Mouse (Mus musculus): ENCODE data around the gene Them5. TPM values are rescaled to one million over a fixed set of nuclear protein-coding genes. Genes with fewer than 3 reads are reported as not detected.

Them5 gene
- total and polyA plus RNA-seq, 2 experiments: 0.09 TPM; not detected in 1

DNA sequence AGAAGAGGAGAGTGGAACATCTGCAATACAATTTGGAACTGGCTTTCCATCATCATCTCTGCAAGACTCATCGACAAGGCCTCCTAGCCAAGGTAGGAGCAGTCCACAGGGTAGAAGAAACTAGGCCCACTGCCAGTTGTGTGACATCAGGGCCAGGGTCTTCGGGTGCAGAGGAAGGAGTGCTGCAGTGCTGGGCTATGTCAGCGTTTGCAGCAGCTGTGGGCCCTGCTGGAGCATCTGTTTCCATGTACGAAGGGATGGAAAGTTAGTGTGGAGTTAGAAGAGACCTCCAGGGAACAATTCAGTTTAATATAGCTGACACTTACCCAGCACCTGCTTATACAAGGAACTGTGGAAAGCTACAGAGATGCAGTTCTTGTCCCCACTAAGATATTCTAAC is 51.1 kb downstream of the Them5 start:
- DNase-seq (ENCODE audit: extremely low read depth, low read depth, low spot score): no peak
- H3K79me2 ChIP-seq (ENCODE audit: control insufficient read depth, insufficient read depth, low read length): no peaks in the 10 kb centered on the region
- no peak overlapping the region for H3K27ac ChIP-seq (replicated peaks; ENCODE audit: insufficient read depth, low read depth, low read length)
- H3K4me1 ChIP-seq (ENCODE audit: control insufficient read depth, insufficient read depth, low read length): no peaks in the 10 kb centered on the region
- peaks cover 37% of the 10 kb centered on the region for H3K36me3 ChIP-seq (ENCODE audit: control insufficient read depth, insufficient read depth, low read length)
- no peak overlapping the region for H3K9ac ChIP-seq (ENCODE audit: low read depth, low read length)
- H3K27me3 ChIP-seq (ENCODE audit: control insufficient read depth, insufficient read depth, low read length): no peaks in the 10 kb centered on the region
- no peak overlapping the region for H3K4me3 ChIP-seq (ENCODE audit: insufficient read depth, low read depth, low read length)
- WGBS: 81% methylated on average over 4 of the region's 4 CpGs
- TF ChIP-seq POLR2A (IDR thresholded peaks at IDR 0.05; ENCODE audit: extremely low read depth, insufficient read depth, low read length) (no peak), CTCF (IDR thresholded peaks at IDR 0.05; ENCODE audit: low read depth, low read length) (no peak)

DNA sequence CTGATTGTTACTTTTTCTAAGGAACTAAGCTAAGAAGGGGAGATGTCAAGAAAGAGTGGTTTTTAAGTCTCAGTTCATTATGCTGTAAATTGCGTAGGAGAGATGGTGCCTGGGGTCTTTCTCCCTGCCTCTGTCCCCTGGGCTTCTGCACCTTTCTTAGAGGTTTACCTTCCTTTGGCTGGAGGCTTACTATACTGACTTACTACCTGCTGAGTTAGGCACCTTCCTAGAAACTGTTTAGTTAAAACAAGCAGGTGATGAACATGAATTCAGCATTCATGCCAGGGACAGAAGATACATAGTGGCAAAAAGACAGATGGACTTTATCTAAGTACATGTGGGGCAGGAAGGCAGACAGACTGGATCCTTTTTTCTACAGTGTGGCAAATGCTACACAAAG is 54.4 kb downstream of the Them5 start:
- H3K36me3 ChIP-seq (ENCODE audit: control insufficient read depth, insufficient read depth, low read length): peaks cover 25% of the 10 kb centered on the region
- H3K9ac ChIP-seq (ENCODE audit: low read depth, low read length): no peak overlapping the region
- no peaks in the 10 kb centered on the region for H3K79me2 ChIP-seq (ENCODE audit: control insufficient read depth, insufficient read depth, low read length)
- no peak overlapping the region for H3K27ac ChIP-seq (replicated peaks; ENCODE audit: insufficient read depth, low read depth, low read length)
- DNase-seq (ENCODE audit: extremely low read depth, low read depth, low spot score): no peak
- H3K4me1 ChIP-seq (ENCODE audit: control insufficient read depth, insufficient read depth, low read length): no peaks in the 10 kb centered on the region
- TF ChIP-seq CTCF (IDR thresholded peaks at IDR 0.05; ENCODE audit: low read depth, low read length) (no peak), POLR2A (IDR thresholded peaks at IDR 0.05; ENCODE audit: extremely low read depth, insufficient read depth, low read length) (no peak)
- H3K4me3 ChIP-seq (ENCODE audit: insufficient read depth, low read depth, low read length): no peak overlapping the region
- WGBS: 93% methylated on average over 1 of the region's 1 CpGs
- H3K27me3 ChIP-seq (ENCODE audit: control insufficient read depth, insufficient read depth, low read length): no peaks in the 10 kb centered on the region

DNA sequence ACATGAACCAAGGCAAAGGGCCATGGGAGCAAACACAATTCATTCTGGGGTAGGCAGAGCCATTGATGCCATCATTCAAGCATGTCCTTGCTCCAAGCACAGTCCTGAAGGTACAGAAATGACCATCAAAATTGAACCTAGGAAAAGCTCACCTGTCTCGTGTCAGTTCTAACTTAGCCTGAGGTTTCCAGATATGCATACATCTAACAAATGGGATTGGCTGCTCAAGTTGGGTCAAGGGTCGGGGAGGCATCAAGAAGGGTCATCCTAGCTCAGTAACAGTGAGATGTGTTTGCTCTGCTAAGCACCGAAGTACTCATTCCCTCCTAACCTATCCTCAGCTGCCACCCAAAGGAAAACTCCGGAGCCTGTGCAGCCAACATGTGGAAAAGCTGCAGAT is 55.0 kb downstream of the Them5 start:
- no peak overlapping the region for H3K4me3 ChIP-seq (ENCODE audit: insufficient read depth, low read depth, low read length)
- no peaks in the 10 kb centered on the region for H3K79me2 ChIP-seq (ENCODE audit: control insufficient read depth, insufficient read depth, low read length)
- H3K27me3 ChIP-seq (ENCODE audit: control insufficient read depth, insufficient read depth, low read length): no peaks in the 10 kb centered on the region
- H3K9ac ChIP-seq (ENCODE audit: low read depth, low read length): no peak overlapping the region
- no peak for DNase-seq (ENCODE audit: extremely low read depth, low read depth, low spot score)
- 76% methylated on average over 4 of the region's 4 CpGs for WGBS
- TF ChIP-seq CTCF (IDR thresholded peaks at IDR 0.05; ENCODE audit: low read depth, low read length) (no peak), POLR2A (IDR thresholded peaks at IDR 0.05; ENCODE audit: extremely low read depth, insufficient read depth, low read length) (no peak)
- H3K27ac ChIP-seq (replicated peaks; ENCODE audit: insufficient read depth, low read depth, low read length): no peak overlapping the region
- H3K4me1 ChIP-seq (ENCODE audit: control insufficient read depth, insufficient read depth, low read length): no peaks in the 10 kb centered on the region
- peaks cover 25% of the 10 kb centered on the region for H3K36me3 ChIP-seq (ENCODE audit: control insufficient read depth, insufficient read depth, low read length)

Other genes starting within 250 kb of the Them5 start
- not detected in 2 replicates for gene Gm10696, start 163.9 kb upstream of the Them5 start, total RNA-seq (2014; rRNA removed)
- not detected in 2 replicates for gene Gm10696, start 163.9 kb upstream of the Them5 start, polyA plus RNA-seq (2012; rRNA removed)
- gene Gm5286, start 145.4 kb upstream of the Them5 start, total RNA-seq (2014; rRNA removed): not detected in 2 replicates
- gene Gm5286, start 145.4 kb upstream of the Them5 start, polyA plus RNA-seq (2012; rRNA removed): not detected in 2 replicates
- gene Gm4778, start 78.1 kb upstream of the Them5 start, total RNA-seq (2014; rRNA removed): not detected in 2 replicates
- not detected in 2 replicates for gene Gm4778, start 78.1 kb upstream of the Them5 start, polyA plus RNA-seq (2012; rRNA removed)
- 14.2 and 15.6 TPM in 2 replicates for gene Them4, start 32.0 kb upstream of the Them5 start, total RNA-seq (2014; rRNA removed)
- gene Them4, start 32.0 kb upstream of the Them5 start, polyA plus RNA-seq (2012; rRNA removed): 3.9 and 4.6 TPM in 2 replicates
- 0.18 and 0.40 TPM in 2 replicates for gene C2cd4d, start 20.3 kb downstream of the Them5 start, total RNA-seq (2014; rRNA removed)
- 2.1 and 2.5 TPM in 2 replicates for gene C2cd4d, start 20.3 kb downstream of the Them5 start, polyA plus RNA-seq (2012; rRNA removed)
- 36.3 and 50.3 TPM in 2 replicates for gene Rorc, start 30.7 kb downstream of the Them5 start, total RNA-seq (2014; rRNA removed)
- gene Rorc, start 30.7 kb downstream of the Them5 start, polyA plus RNA-seq (2012; rRNA removed): 31.6 and 34.4 TPM in 2 replicates
- 0.20 and 0.37 TPM in 2 replicates for gene Lingo4, start 56.4 kb downstream of the Them5 start, total RNA-seq (2014; rRNA removed)
- 0.12 and 0.16 TPM in 2 replicates for gene Lingo4, start 56.4 kb downstream of the Them5 start, polyA plus RNA-seq (2012; rRNA removed)
- gene Tdrkh, start 71.2 kb downstream of the Them5 start, total RNA-seq (2014; rRNA removed): 1.5 and 1.8 TPM in 2 replicates
- 0.22 and 0.66 TPM in 2 replicates for gene Tdrkh, start 71.2 kb downstream of the Them5 start, polyA plus RNA-seq (2012; rRNA removed)
- 44.6 and 45.9 TPM in 2 replicates for gene Mrpl9, start 101.2 kb downstream of the Them5 start, total RNA-seq (2014; rRNA removed)
- 31.1 and 31.8 TPM in 2 replicates for gene Mrpl9, start 101.2 kb downstream of the Them5 start, polyA plus RNA-seq (2012; rRNA removed)
- 0.37 TPM in 1 of 2 replicates, not detected in the other for gene Oaz3, start 101.8 kb downstream of the Them5 start, total RNA-seq (2014; rRNA removed)
- 0.15 and 0.43 TPM in 2 replicates for gene Oaz3, start 101.8 kb downstream of the Them5 start, polyA plus RNA-seq (2012; rRNA removed)
- gene Celf3, start 136.2 kb downstream of the Them5 start, total RNA-seq (2014; rRNA removed): not detected in 2 replicates
- 0.05 TPM in 1 of 2 replicates, not detected in the other for gene Celf3, start 136.2 kb downstream of the Them5 start, polyA plus RNA-seq (2012; rRNA removed)
- not detected in 2 replicates for gene Riiad1, start 138.2 kb downstream of the Them5 start, total RNA-seq (2014; rRNA removed)
- gene Riiad1, start 138.2 kb downstream of the Them5 start, polyA plus RNA-seq (2012; rRNA removed): not detected in 2 replicates
- gene Snx27, start 240.6 kb downstream of the Them5 start, total RNA-seq (2014; rRNA removed): 9.6 and 13.6 TPM in 2 replicates
- 4.7 TPM in 2 replicates for gene Snx27, start 240.6 kb downstream of the Them5 start, polyA plus RNA-seq (2012; rRNA removed)